Mouse (Mus musculus): ENCODE measurements around the gene Cops8. TPM values are rescaled to one million over a fixed set of nuclear protein-coding genes. Genes with fewer than 3 reads are reported as not detected.

Cops8 gene
- polyA plus RNA-seq (2015; fragmentation: Nextera tagmentation; extraction: Ambion mirVana) = 105 and 114 TPM in 2 replicates

GRCm38 (mm10) chr1:90602759-90603560 is at the start of gene Cops8:
TSS of gene Cops8 (plus strand) at chr1:90602981.
- H3K4me2 ChIP-seq (ENCODE audit: low read length) = peak within 1 kb of the TSS; percentile 74
- TF ChIP-seq CTCF (IDR thresholded peaks at IDR 0.05; ENCODE audit: low read depth) = no peak; the same call in 1 of the 2 replicates
- H3K9me3 ChIP-seq (replicated peaks; ENCODE audit: low read length) = no peaks in the 10 kb centered on the region
- peak within 1 kb of the TSS; percentile 85 for H3K9ac ChIP-seq (ENCODE audit: low read depth, low read length)
- H3K36me3 ChIP-seq (ENCODE audit: insufficient read depth, low read length) = peaks cover 18% of the 10 kb centered on the region
- 0 out of 2 replicates have a peak, but pooled peaks cover 5% of the 10 kb centered on the region for H3K4me1 ChIP-seq (replicated peaks; ENCODE audit: insufficient read depth, low read length)
- peak within 1 kb of the TSS; percentile 81 for H3K4me3 ChIP-seq (replicated peaks; ENCODE audit: low read depth, low read length)
- WGBS = 5% methylated on average over 48 of the region's 48 CpGs
- 0 out of 2 replicates have a peak within 1 kb of the TSS, but pooled peaks have one; percentile 32 for H3K27ac ChIP-seq
- DNase-seq (ENCODE audit: low spot score) (peak; percentile 98), ATAC-seq (replicated peaks; ENCODE audit: low FRiP score, low read depth) (peak; percentile 99)
- H3K27me3 ChIP-seq (ENCODE audit: insufficient read depth, low read length) = no peaks in the 10 kb centered on the region

- WGBS = 92% methylated on average over 1 of the region's 1 CpGs
- no peak for DNase-seq (ENCODE audit: low spot score)
- no peak overlapping the region for H3K4me3 ChIP-seq (replicated peaks; ENCODE audit: low read depth, low read length)
- no peak overlapping the region for H3K4me2 ChIP-seq (ENCODE audit: low read length)
- H3K4me1 ChIP-seq (replicated peaks; ENCODE audit: insufficient read depth, low read length) = no peaks in the 10 kb centered on the region
- no peak for ATAC-seq (replicated peaks; ENCODE audit: low FRiP score, low read depth)
- H3K27me3 ChIP-seq (ENCODE audit: insufficient read depth, low read length) = no peaks in the 10 kb centered on the region
- TF ChIP-seq CTCF (IDR thresholded peaks at IDR 0.05; ENCODE audit: low read depth) = peak; percentile 65
- H3K27ac ChIP-seq = no peak overlapping the region
- H3K9ac ChIP-seq (ENCODE audit: low read depth, low read length) = no peak overlapping the region
- H3K36me3 ChIP-seq (ENCODE audit: insufficient read depth, low read length) = no peaks in the 10 kb centered on the region
- no peaks in the 10 kb centered on the region for H3K9me3 ChIP-seq (replicated peaks; ENCODE audit: low read length)
Measured at GRCm38 (mm10) chr1:90557140-90557539, 45.6 kb upstream of the Cops8 start.

GRCm38 (mm10) chr1:90560942-90561726 is 41.6 kb upstream of the Cops8 start:
- H3K9me3 ChIP-seq (replicated peaks; ENCODE audit: low read length) = no peaks in the 10 kb centered on the region
- H3K4me3 ChIP-seq (replicated peaks; ENCODE audit: low read depth, low read length) = no peak overlapping the region
- ATAC-seq (replicated peaks; ENCODE audit: low FRiP score, low read depth) (no peak), DNase-seq (ENCODE audit: low spot score) (no peak)
- TF ChIP-seq CTCF (IDR thresholded peaks at IDR 0.05; ENCODE audit: low read depth) = no peak
- H3K36me3 ChIP-seq (ENCODE audit: insufficient read depth, low read length) = no peaks in the 10 kb centered on the region
- H3K27me3 ChIP-seq (ENCODE audit: insufficient read depth, low read length) = no peaks in the 10 kb centered on the region
- WGBS = 61% methylated on average over 5 of the region's 5 CpGs
- H3K4me2 ChIP-seq (ENCODE audit: low read length) = no peak overlapping the region
- no peaks in the 10 kb centered on the region for H3K4me1 ChIP-seq (replicated peaks; ENCODE audit: insufficient read depth, low read length)
- H3K27ac ChIP-seq = no peak overlapping the region
- H3K9ac ChIP-seq (ENCODE audit: low read depth, low read length) = no peak overlapping the region

GRCm38 (mm10) chr1:90563945-90564344 is 38.8 kb upstream of the Cops8 start:
- WGBS = 46% methylated on average over 3 of the region's 3 CpGs

GRCm38 (mm10) chr1:90566664-90567440 is 35.9 kb upstream of the Cops8 start:
- no peak for ATAC-seq (replicated peaks; ENCODE audit: low FRiP score, low read depth)

More at GRCm38 (mm10) chr1:90563945-90564344, 38.8 kb upstream of the Cops8 start:
- H3K27ac ChIP-seq = peak overlapping the region; percentile 47; the same call in 1 of the 2 replicates
- H3K9ac ChIP-seq (ENCODE audit: low read depth, low read length) = no peak overlapping the region
- H3K9me3 ChIP-seq (replicated peaks; ENCODE audit: low read length) = no peaks in the 10 kb centered on the region
- peaks cover 4% of the 10 kb centered on the region; the same call in 1 of the 2 replicates for H3K4me1 ChIP-seq (replicated peaks; ENCODE audit: insufficient read depth, low read length)
- no peak overlapping the region for H3K4me3 ChIP-seq (replicated peaks; ENCODE audit: low read depth, low read length)
- DNase-seq (ENCODE audit: low spot score) = peak; percentile 45
- no peak for TF ChIP-seq CTCF (IDR thresholded peaks at IDR 0.05; ENCODE audit: low read depth)
- no peaks in the 10 kb centered on the region for H3K27me3 ChIP-seq (ENCODE audit: insufficient read depth, low read length)
- peak; percentile 60; the same call in 1 of the 2 replicates for ATAC-seq (replicated peaks; ENCODE audit: low FRiP score, low read depth)
- no peaks in the 10 kb centered on the region for H3K36me3 ChIP-seq (ENCODE audit: insufficient read depth, low read length)
- no peak overlapping the region for H3K4me2 ChIP-seq (ENCODE audit: low read length)

More at GRCm38 (mm10) chr1:90566664-90567440, 35.9 kb upstream of the Cops8 start:
- Histone ChIP-seq H3K27ac (peak overlapping the region; percentile 47), H3K4me3 (replicated peaks; ENCODE audit: low read depth, low read length) (no peak overlapping the region), H3K9ac (ENCODE audit: low read depth, low read length) (no peak overlapping the region), H3K4me2 (ENCODE audit: low read length) (no peak overlapping the region), H3K36me3 (ENCODE audit: insufficient read depth, low read length) (no peaks in the 10 kb centered on the region), H3K27me3 (ENCODE audit: insufficient read depth, low read length) (no peaks in the 10 kb centered on the region), H3K4me1 (replicated peaks; ENCODE audit: insufficient read depth, low read length) (peaks cover 4% of the 10 kb centered on the region; the same call in 1 of the 2 replicates), H3K9me3 (replicated peaks; ENCODE audit: low read length) (no peaks in the 10 kb centered on the region)
- WGBS = 46% methylated on average over 15 of the region's 15 CpGs
- TF ChIP-seq CTCF (IDR thresholded peaks at IDR 0.05; ENCODE audit: low read depth) = no peak
- DNase-seq (ENCODE audit: low spot score) = peak; percentile 75

All from kidney, postnatal 0 days (tissue).